Mouse (Mus musculus) cortical plate, adult 2 months (tissue): ENCODE measurements at regions not wholly inside any gene's neighbourhood (a gene's known extent, or its start where the extent isn't known, plus 50 kb on each side); places are given as distances from the start of the nearest gene placed in this dataset.

ENCODE experiments used
- CTCF ChIP-seq: fragments of 200-500 bp; IDR thresholded peaks from 2 replicates; pipeline ENCODE4 v1.5.1; 2011; ENCODE audit warnings: mild to moderate bottlenecking, control low read depth, low read length; ENCODE audit not compliant: insufficient read depth; ENCODE audit errors: extremely low read depth
- POLR2A ChIP-seq: fragments of 200-500 bp; IDR thresholded peaks from 2 replicates; pipeline ENCODE4 v1.6.1; 2011; ENCODE audit warnings: mild to moderate bottlenecking, low read length, control low read depth; ENCODE audit not compliant: insufficient read depth; ENCODE audit errors: extremely low read depth

DNA sequence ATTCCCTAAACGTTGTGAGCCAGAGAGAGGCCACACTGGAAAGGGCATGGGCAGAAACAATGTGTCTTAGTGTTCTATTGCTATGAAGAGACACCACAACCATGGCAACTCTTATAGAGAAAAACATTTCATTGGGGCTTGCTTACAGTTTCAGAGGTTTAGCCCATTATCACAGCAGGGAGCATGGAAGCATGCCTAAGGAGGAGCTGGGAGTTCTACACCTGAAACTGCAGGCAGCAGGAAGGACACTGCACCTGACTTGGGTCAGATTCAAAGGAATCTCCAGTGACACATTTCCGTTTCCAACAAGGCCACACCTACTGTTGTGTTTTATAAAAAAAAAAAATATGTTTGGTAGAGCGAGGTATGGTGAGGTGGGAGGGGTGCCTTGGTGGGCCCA is 115.3 kb downstream of the Mycn start:
- TF ChIP-seq CTCF (no peak), POLR2A (no peak)
